Mouse (Mus musculus) ES-Bruce4 (cell line): Measurements from ENCODE around the gene Minpp1. TPM values are rescaled to one million over a fixed set of nuclear protein-coding genes. Genes with fewer than 3 reads are reported as not detected.

Source experiments
- H3K27ac ChIP-seq: 2 replicates; pipeline ENCODE4 v1.5.1; 2012; ENCODE audit warnings: low read length, inconsistent platforms; ENCODE audit not compliant: insufficient read depth
- H3K27me3 ChIP-seq: 2 replicates; pipeline ENCODE4 v1.6.1; 2012; ENCODE audit warnings: mild to moderate bottlenecking, low read length, inconsistent platforms; ENCODE audit not compliant: control insufficient read depth, poor library complexity, insufficient read depth, severe bottlenecking
- H3K36me3 ChIP-seq: 2 replicates; pipeline ENCODE4 v1.6.1; 2012; ENCODE audit warnings: inconsistent platforms, mild to moderate bottlenecking, low read length, moderate library complexity; ENCODE audit not compliant: control insufficient read depth, poor library complexity, insufficient read depth, severe bottlenecking
- H3K4me1 ChIP-seq: one replicate; pipeline ENCODE4 v1.8.1; 2011; ENCODE audit warnings: low read length; ENCODE audit not compliant: control insufficient read depth, insufficient read depth
- H3K4me3 ChIP-seq: 2 replicates; pipeline ENCODE4 v1.5.1; 2011; ENCODE audit warnings: low read depth, mild to moderate bottlenecking, low read length
- H3K9ac ChIP-seq: 2 replicates; pipeline ENCODE4 v1.6.1; 2012; ENCODE audit warnings: low read depth, mild to moderate bottlenecking, inconsistent platforms; ENCODE audit not compliant: poor library complexity, severe bottlenecking
- H3K9me3 ChIP-seq: replicated peaks from 2 replicates; pipeline ENCODE4 v1.6.1; 2012; ENCODE audit warnings: mild to moderate bottlenecking, low read length, inconsistent platforms; ENCODE audit not compliant: control insufficient read depth, poor library complexity, insufficient read depth, severe bottlenecking
- CTCF ChIP-seq: IDR thresholded peaks from one replicate; pipeline ENCODE4 v1.8.1; 2011; ENCODE audit warnings: low read depth, low read length
- EP300 ChIP-seq: IDR thresholded peaks from 2 replicates; pipeline ENCODE4 v1.6.1; 2011; ENCODE audit warnings: low read depth, low read length; ENCODE audit not compliant: insufficient read depth
- POLR2A ChIP-seq: IDR thresholded peaks from one replicate; pipeline ENCODE4 v1.8.1; 2011; ENCODE audit warnings: low read length; ENCODE audit not compliant: insufficient read depth
- polyA plus RNA-seq: library from polyadenylated mRNA; stranded (reverse); fragments of >200 nt; gene quantifications from 2 replicates; pipeline ENCODE4 v1.2.4, GENCODE M21; 2011; ENCODE audit warnings: low read depth; ENCODE audit not compliant: missing spikeins, insufficient read depth, insufficient read length

Gene Minpp1
- polyA plus RNA-seq, 1 experiment = 40.0 TPM

DNA sequence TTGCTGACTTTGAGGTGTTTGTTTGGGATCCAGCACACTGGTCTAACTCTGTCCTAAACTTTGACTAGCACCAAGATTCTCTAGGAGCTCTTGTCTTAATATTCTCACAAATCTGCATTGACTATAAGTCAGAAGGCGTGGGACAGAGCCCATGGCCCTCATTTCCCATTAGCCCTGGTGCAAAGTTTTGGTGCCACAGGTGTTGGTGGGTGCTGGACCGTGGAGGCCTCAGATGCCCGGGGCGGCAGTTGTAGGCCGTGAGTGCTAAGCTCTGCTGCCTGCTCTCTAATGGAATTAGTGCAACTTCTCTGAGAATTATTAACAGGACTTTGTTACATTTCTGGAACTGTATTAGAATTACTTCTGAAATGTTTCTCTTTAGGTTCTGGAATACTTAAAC is 12.4 kb downstream of the Minpp1 start:
- peaks cover 4% of the 10 kb centered on the region; the same call in 1 of the 2 replicates for H3K36me3 ChIP-seq
- no peaks in the 10 kb centered on the region for H3K9me3 ChIP-seq
- no peaks in the 10 kb centered on the region for H3K27me3 ChIP-seq
- H3K4me1 ChIP-seq = no peaks in the 10 kb centered on the region
- no peak overlapping the region for H3K9ac ChIP-seq
- H3K4me3 ChIP-seq = no peak overlapping the region
- H3K27ac ChIP-seq = no peak overlapping the region
- TF ChIP-seq CTCF = no peak
- TF ChIP-seq EP300 = no peak
- TF ChIP-seq POLR2A = no peak

DNA sequence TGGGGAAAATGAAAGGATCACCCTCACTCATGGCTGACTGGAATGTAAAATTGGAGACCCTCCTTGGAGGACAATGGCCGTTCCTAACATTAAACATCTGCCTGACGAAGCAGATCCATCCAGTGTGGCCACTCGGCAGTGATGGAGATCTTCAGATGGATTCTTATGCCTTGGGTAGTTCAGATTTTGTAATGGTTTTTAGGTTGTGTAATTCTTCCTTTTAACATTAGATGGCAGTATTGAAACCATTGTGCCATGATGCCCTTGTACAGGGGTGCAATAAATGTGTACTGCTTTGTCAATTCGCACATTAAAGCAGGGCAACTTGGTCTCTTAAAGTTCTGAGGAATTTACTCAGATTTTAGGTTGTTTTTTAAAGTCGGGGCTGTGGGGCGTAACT is 15.8 kb downstream of the Minpp1 start:
- Histone ChIP-seq H3K9ac (no peak overlapping the region), H3K4me1 (no peaks in the 10 kb centered on the region), H3K27me3 (no peaks in the 10 kb centered on the region), H3K9me3 (no peaks in the 10 kb centered on the region), H3K27ac (no peak overlapping the region), H3K4me3 (no peak overlapping the region), H3K36me3 (peaks cover 4% of the 10 kb centered on the region; the same call in 1 of the 2 replicates)
- TF ChIP-seq EP300 (no peak), CTCF (no peak), POLR2A (no peak)

DNA sequence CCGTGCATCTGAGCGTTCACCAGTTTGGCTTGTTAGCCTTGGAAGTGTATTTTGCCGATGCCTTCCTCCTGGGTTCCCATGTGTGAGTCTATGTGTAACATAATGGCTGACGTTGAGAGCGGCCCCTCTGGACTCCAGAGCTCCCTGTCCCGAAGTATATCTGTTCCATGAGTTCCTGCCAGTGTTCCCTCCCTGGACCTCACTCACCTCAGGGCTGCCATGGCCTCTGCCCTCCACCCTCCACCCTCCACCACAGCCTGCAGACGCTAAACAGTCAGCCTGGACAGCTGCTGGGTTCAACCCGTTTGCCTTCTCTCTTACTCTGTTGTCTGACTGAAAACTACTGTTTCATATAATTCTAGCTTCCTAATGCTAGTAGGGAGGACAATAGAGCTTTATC is 20.5 kb downstream of the Minpp1 start:
- no peaks in the 10 kb centered on the region for H3K36me3 ChIP-seq
- H3K27me3 ChIP-seq = no peaks in the 10 kb centered on the region
- H3K4me1 ChIP-seq = no peaks in the 10 kb centered on the region
- H3K4me3 ChIP-seq = no peak overlapping the region
- TF ChIP-seq POLR2A (no peak), EP300 (no peak), CTCF (no peak)
- H3K9me3 ChIP-seq = no peaks in the 10 kb centered on the region
- H3K27ac ChIP-seq = no peak overlapping the region
- no peak overlapping the region for H3K9ac ChIP-seq

DNA sequence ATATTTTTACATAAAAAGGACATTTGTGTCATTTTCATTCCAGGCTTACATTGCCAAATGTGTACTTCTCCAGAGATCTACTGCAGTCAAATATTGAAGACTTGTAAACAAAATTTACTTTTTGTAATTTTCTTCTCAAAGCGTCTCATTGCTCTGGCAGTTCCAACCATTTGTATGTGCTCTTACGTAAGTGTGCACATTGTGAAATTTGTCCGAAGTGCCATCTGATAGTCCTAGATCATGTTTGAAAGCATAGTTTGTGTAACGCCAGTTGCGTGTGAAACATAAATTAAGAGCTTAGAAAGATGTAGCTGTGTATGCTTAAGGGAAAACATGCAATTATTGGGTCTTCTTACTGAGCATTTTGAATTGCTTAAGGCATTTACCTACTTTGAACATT is 20.9 kb downstream of the Minpp1 start:
- TF ChIP-seq CTCF (no peak), EP300 (no peak), POLR2A (no peak)
- Histone ChIP-seq H3K36me3 (no peaks in the 10 kb centered on the region), H3K4me1 (no peaks in the 10 kb centered on the region), H3K27ac (no peak overlapping the region), H3K9ac (no peak overlapping the region), H3K9me3 (no peaks in the 10 kb centered on the region), H3K27me3 (no peaks in the 10 kb centered on the region), H3K4me3 (no peak overlapping the region)

DNA sequence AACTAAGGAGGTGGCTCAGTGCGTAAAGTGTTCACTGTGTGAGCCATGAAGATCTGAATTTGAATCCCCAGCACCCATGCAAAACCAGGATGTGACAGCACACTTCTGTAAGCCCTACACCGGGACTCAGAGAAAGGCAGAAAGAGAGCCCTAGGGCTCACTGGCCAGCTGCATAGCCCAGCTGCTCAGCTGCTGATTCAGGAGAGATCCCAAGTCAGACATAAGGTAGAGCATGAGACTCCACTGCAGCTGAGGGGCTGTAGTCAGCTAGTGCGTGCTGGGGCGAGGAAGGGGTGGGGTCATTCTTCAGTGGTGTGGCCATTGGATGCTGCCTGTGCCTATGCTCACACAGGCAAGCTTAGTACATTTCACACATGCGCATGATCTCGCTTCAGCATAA is 21.5 kb downstream of the Minpp1 start:
- no peak overlapping the region for H3K9ac ChIP-seq

DNA sequence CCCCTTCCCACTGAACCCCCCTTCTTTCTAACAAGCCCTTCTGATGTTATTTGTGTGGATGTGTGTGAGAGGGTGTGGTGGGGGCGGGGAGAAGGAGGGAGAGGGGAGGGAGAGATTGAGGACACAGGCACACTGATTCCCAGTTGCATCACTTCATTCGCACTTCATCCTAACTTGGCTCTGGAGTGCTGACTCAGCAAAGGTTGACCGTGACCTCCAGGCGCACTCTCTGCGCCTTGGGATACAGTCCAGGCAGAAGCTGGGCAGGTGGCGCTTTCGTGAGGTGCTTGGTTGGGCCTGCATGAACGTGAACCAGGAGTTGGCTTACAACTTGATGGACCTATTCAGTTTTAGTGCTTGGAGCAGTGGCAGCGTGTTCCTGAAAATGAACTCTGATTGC is 22.0 kb downstream of the Minpp1 start:
- TF ChIP-seq POLR2A (no peak), CTCF (no peak)
- Histone ChIP-seq H3K27me3 (no peaks in the 10 kb centered on the region), H3K4me3 (no peak overlapping the region), H3K27ac (no peak overlapping the region), H3K4me1 (no peaks in the 10 kb centered on the region), H3K9ac (no peak overlapping the region), H3K36me3 (no peaks in the 10 kb centered on the region), H3K9me3 (no peaks in the 10 kb centered on the region; the same call in 1 of the 2 replicates)

More for the DNA sequence above, 21.5 kb downstream of the Minpp1 start:
- Histone ChIP-seq H3K27me3 (no peaks in the 10 kb centered on the region), H3K4me1 (no peaks in the 10 kb centered on the region), H3K4me3 (no peak overlapping the region), H3K9me3 (no peaks in the 10 kb centered on the region; the same call in 1 of the 2 replicates), H3K36me3 (no peaks in the 10 kb centered on the region), H3K27ac (no peak overlapping the region)
- TF ChIP-seq EP300 (no peak), CTCF (no peak), POLR2A (no peak)
